In the genomic region with DNA sequence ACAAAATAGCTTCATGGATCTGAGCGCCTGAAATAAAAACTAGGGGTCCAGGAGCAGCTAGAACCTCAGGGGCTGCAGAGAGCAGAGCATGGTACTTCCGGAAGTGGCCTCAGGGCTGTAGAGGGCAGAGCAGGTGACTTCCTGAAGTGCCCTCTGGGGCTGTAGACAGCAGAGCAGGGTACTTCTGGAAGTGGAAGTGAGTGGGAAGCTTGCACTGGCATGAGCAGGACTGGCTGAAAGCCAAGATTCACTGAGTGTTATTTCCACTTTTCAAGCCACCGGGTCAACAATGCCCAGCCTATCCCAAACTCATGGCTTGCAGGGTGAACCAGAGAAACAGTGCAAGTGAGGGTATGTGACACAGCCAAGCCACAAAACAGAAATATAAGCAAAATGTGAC, we compare ENCODE assay signal across 17 mouse cellular contexts. TPM values are rescaled to one million over a fixed set of nuclear protein-coding genes. Genes with fewer than 3 reads are reported as not detected.
A peak's percentile ranks its signal among the peaks of the same experiment; 100 is the strongest.
DNase-seq lines count a peak whose midpoint lies in the region; ATAC-seq lines count a peak whose summit lies in the region.
"Had no signal": no experiment of that assay in that cellular context is flagged by ENCODE, and none has a peak within 500 bp of the region (broad histone marks: within the 10 kb centered on the region; RNA-seq: fewer than 3 reads in every experiment).

No protein-coding gene starts in this region.

- no peak overlapping the region for H3K4me3 ChIP-seq in kidney, embryonic 15.5 days (replicated peaks)
- H3K4me3 ChIP-seq in forebrain, embryonic 15.5 days = no peak overlapping the region
- H3K4me3 ChIP-seq: embryonic facial prominence, embryonic 12.5 days; limb, embryonic 10.5 days; liver, embryonic 13.5 days; myocyte; stomach, embryonic 15.5 days had no signal

- WGBS in kidney, embryonic 15.5 days = 83% methylated on average over 3 of the region's 3 CpGs
- 76% methylated on average over 3 of the region's 3 CpGs for WGBS in forebrain, embryonic 15.5 days

- H3K4me1 ChIP-seq in kidney, embryonic 15.5 days = no peaks in the 10 kb centered on the region
- no peaks in the 10 kb centered on the region for H3K4me1 ChIP-seq in forebrain, embryonic 15.5 days
- H3K4me1 ChIP-seq: embryonic facial prominence, embryonic 12.5 days; limb, embryonic 10.5 days; stomach, embryonic 15.5 days had no signal

- no peaks in the 10 kb centered on the region for H3K9me3 ChIP-seq in kidney, embryonic 15.5 days (replicated peaks)
- no peaks in the 10 kb centered on the region for H3K9me3 ChIP-seq in forebrain, embryonic 15.5 days
- H3K9me3 ChIP-seq: embryonic facial prominence, embryonic 12.5 days; limb, embryonic 10.5 days; liver, embryonic 13.5 days; stomach, embryonic 15.5 days had no signal

- no peak overlapping the region for H3K27ac ChIP-seq in kidney, embryonic 15.5 days
- no peak overlapping the region for H3K27ac ChIP-seq in forebrain, embryonic 15.5 days (replicated peaks)
- H3K27ac ChIP-seq: embryonic facial prominence, embryonic 12.5 days; limb, embryonic 10.5 days; liver, embryonic 13.5 days; stomach, embryonic 15.5 days had no signal

- ATAC-seq in kidney, embryonic 15.5 days (replicated peaks; ENCODE audit: low FRiP score) = no peak
- ATAC-seq in forebrain, embryonic 15.5 days (replicated peaks) = no peak
- ATAC-seq: intestine, postnatal 0 days had no signal

- H3K9ac ChIP-seq in kidney, embryonic 15.5 days = no peak overlapping the region
- no peak overlapping the region for H3K9ac ChIP-seq in forebrain, embryonic 15.5 days (replicated peaks)
- H3K9ac ChIP-seq: embryonic facial prominence, embryonic 12.5 days; liver, embryonic 13.5 days; stomach, embryonic 15.5 days had no signal

- no peak overlapping the region for H3K4me2 ChIP-seq in kidney, embryonic 15.5 days
- no peak overlapping the region for H3K4me2 ChIP-seq in forebrain, embryonic 15.5 days (replicated peaks)
- H3K4me2 ChIP-seq: embryonic facial prominence, embryonic 12.5 days; liver, embryonic 13.5 days; stomach, embryonic 15.5 days had no signal

- peaks cover 29% of the 10 kb centered on the region for H3K36me3 ChIP-seq in kidney, embryonic 15.5 days
- H3K36me3 ChIP-seq in forebrain, embryonic 15.5 days = no peaks in the 10 kb centered on the region
- H3K36me3 ChIP-seq: liver, embryonic 13.5 days had no signal

- peak; percentile 6 for DNase-seq in adrenal gland, postnatal 10 days
- DNase-seq in adrenal gland, postnatal 25 days = no peak
- DNase-seq in kidney, postnatal 10 days = peak; percentile 23
- peak; percentile 32 to 38 for DNase-seq in right cerebral cortex, postnatal 10 days (ENCODE audit: low spot score in 2 of 2)
- DNase-seq in right cerebral cortex, postnatal 4 days = no peak
- DNase-seq in urinary bladder, postnatal 36 days (ENCODE audit: low spot score in 2 of 2) = no peak
- DNase-seq: cerebellum, adult 9-11 months; liver, embryonic 13.5 days had no signal

- no peaks in the 10 kb centered on the region for H3K27me3 ChIP-seq in kidney, embryonic 15.5 days
- H3K27me3 ChIP-seq in forebrain, embryonic 15.5 days = no peaks in the 10 kb centered on the region
- H3K27me3 ChIP-seq: embryonic facial prominence, embryonic 12.5 days; stomach, embryonic 15.5 days had no signal

RNA-seq across cellular contexts. Expression of a gene that starts 46.5 kb away (rescaled TPM):
- total RNA-seq in adrenal gland, postnatal 10 days (2021) = 1 to 10 TPM; 1.2 to 3.2 TPM
- total RNA-seq in adrenal gland, postnatal 25 days (2021) = 0.90 and 2.9 TPM in 2 replicates
- 0.23 and 0.60 TPM in 2 replicates for polyA plus RNA-seq in kidney, embryonic 15.5 days (2015; fragmentation: Nextera tagmentation; extraction: Ambion mirVana)
- 1.6 and 3.9 TPM in 2 replicates for polyA plus RNA-seq in forebrain, embryonic 15.5 days (2015; fragmentation: Nextera tagmentation; extraction: Ambion mirVana)
- total RNA-seq: megakaryocyte-erythroid progenitor cell, adult 5-6 weeks had no signal
- polyA plus RNA-seq: heart, embryonic 14.5 days; limb, embryonic 10.5 days; liver, embryonic 13.5 days; myocyte had no signal

Comparison
In these comparisons a context has a peak if more than half of its experiments do, and no peak if none do; other contexts are left out.
1. DNase-seq: peak in adrenal gland, postnatal 10 days (single experiment), kidney, postnatal 10 days (single experiment) and right cerebral cortex, postnatal 10 days (2 of 2); none in adrenal gland, postnatal 25 days (single experiment), right cerebral cortex, postnatal 4 days (single experiment) and urinary bladder, postnatal 36 days (0 of 2).